Mouse (Mus musculus) heart, embryonic 10.5 days (tissue): Measurements from ENCODE around the gene Gm4724. TPM values are rescaled to one million over a fixed set of nuclear protein-coding genes. Genes with fewer than 3 reads are reported as not detected.
"Not testable (repeated sequence)": the region's sequence is repeated elsewhere in the genome, so short reads cannot be mapped to it uniquely, and the experiment has no call there.

Experiments used
- DNase-seq: peaks from one replicate; pipeline ENCODE4 v3.0.0-alpha.2; 2017; ENCODE audit warnings: low spot score
- H3K27ac ChIP-seq: fragments of 300-500 bp; sonication (generic); 2 replicates; pipeline ENCODE4 v1.5.1; 2016; ENCODE audit warnings: mild to moderate bottlenecking
- H3K27me3 ChIP-seq: fragments of 300-500 bp; sonication (generic); 2 replicates; pipeline ENCODE4 v1.6.1; 2016; ENCODE audit warnings: mild to moderate bottlenecking; ENCODE audit not compliant: poor library complexity, insufficient read depth, severe bottlenecking
- H3K36me3 ChIP-seq: fragments of 300-500 bp; sonication (generic); 2 replicates; pipeline ENCODE4 v1.6.1; 2016; ENCODE audit warnings: mild to moderate bottlenecking, moderate library complexity
- H3K4me1 ChIP-seq: fragments of 300-500 bp; sonication (generic); 2 replicates; pipeline ENCODE4 v1.6.1; 2016; ENCODE audit warnings: mild to moderate bottlenecking
- H3K4me3 ChIP-seq: fragments of 300-500 bp; sonication (generic); 2 replicates; pipeline ENCODE4 v1.5.1; 2016; ENCODE audit warnings: mild to moderate bottlenecking, moderate library complexity
- H3K9me3 ChIP-seq: fragments of 300-500 bp; sonication (generic); 2 replicates; pipeline ENCODE4 v1.6.1; 2016; ENCODE audit warnings: mild to moderate bottlenecking, moderate library complexity
- WGBS: fragments of 180-500 bp; shearing (Covaris S2); methylation state at CpG from one replicate; pipeline ENCODE4 v1.1.7; 2016; 5-methylcytosine and 5-hydroxymethylcytosine counted together
- polyA plus RNA-seq: library from polyadenylated mRNA; unstranded; fragments of >200 nt; fragmentation: Nextera tagmentation; extraction: Ambion mirVana; gene quantifications from 2 replicates; pipeline ENCODE4 v1.2.1, GENCODE M21; 2016

The Gm4724 gene
- 19.8 TPM in 2 replicates for polyA plus RNA-seq

- not testable (repeated sequence) for H3K36me3 ChIP-seq, H3K27me3 ChIP-seq, DNase-seq, H3K9me3 ChIP-seq, H3K27ac ChIP-seq, H3K4me3 ChIP-seq, H3K4me1 ChIP-seq
- WGBS: no CpG with 5 or more reads among the region's 4 CpGs
These were observed at the start of gene Gm4724 for GRCm38 (mm10) chr2:175435707-175436106. TSS of gene Gm4724 (minus strand) at chr2:175435807.

- WGBS: no CpG with 5 or more reads among the region's 6 CpGs
- DNase-seq, H3K27me3 ChIP-seq, H3K36me3 ChIP-seq, H3K4me1 ChIP-seq, H3K4me3 ChIP-seq, H3K9me3 ChIP-seq, H3K27ac ChIP-seq: not testable (repeated sequence)
These were observed 34.1 kb upstream of the Gm4724 start, which contains the start of gene Zfp965 for GRCm38 (mm10) chr2:175469685-175470084. TSS of gene Zfp965 (plus strand) at chr2:175469985.

Other genes starting within 250 kb of the Gm4724 start
- 5.3 and 5.4 TPM in 2 replicates for gene Gm14391, start 228.9 kb downstream of the Gm4724 start, polyA plus RNA-seq
- gene Gm14440, start 160.7 kb downstream of the Gm4724 start, polyA plus RNA-seq: 3.3 TPM in 1 of 2 replicates, not detected in the other
- 12.6 and 14.6 TPM in 2 replicates for gene Gm4631, start 97.6 kb downstream of the Gm4724 start, polyA plus RNA-seq
- gene Zfp968, start 63.4 kb downstream of the Gm4724 start, polyA plus RNA-seq: 4.8 and 6.1 TPM in 2 replicates
- 8.1 and 9.5 TPM in 2 replicates for gene Zfp965, start 34.2 kb upstream of the Gm4724 start, polyA plus RNA-seq
- gene Gm11007, start 208.2 kb upstream of the Gm4724 start, polyA plus RNA-seq: not detected in 2 replicates